Mouse (Mus musculus) kidney, postnatal 0 days (tissue): ENCODE measurements around the gene Wnt11. TPM values are rescaled to one million over a fixed set of nuclear protein-coding genes. Genes with fewer than 3 reads are reported as not detected.

Experiments used
- ATAC-seq: fragments of 200-750 bp; cut with Nextera tagmentation; replicated peaks from 2 replicates; pipeline ENCODE4 v1.8.0; 2017; ENCODE audit warnings: low read depth, moderate number of reproducible peaks, moderate TSS enrichment, moderate library complexity; ENCODE audit not compliant: low FRiP score
- DNase-seq: peaks from one replicate; pipeline ENCODE4 v3.0.0-alpha.2; 2016; ENCODE audit warnings: low spot score
- H3K27ac ChIP-seq: fragments of 300-500 bp; sonication (generic); 2 replicates; pipeline ENCODE4 v1.5.1; 2014; ENCODE audit warnings: mild to moderate bottlenecking
- H3K27me3 ChIP-seq: fragments of 300-500 bp; sonication (generic); 2 replicates; pipeline ENCODE4 v1.6.1; 2014; ENCODE audit warnings: low read length, mixed read lengths; ENCODE audit not compliant: insufficient read depth
- H3K36me3 ChIP-seq: fragments of 300-500 bp; sonication (generic); 2 replicates; pipeline ENCODE4 v1.6.1; 2014; ENCODE audit warnings: low read length, mixed read lengths; ENCODE audit not compliant: insufficient read depth
- H3K4me1 ChIP-seq: fragments of 300-500 bp; sonication (generic); replicated peaks from 2 replicates; pipeline ENCODE4 v1.6.1; 2014; ENCODE audit warnings: antibody characterized with exemption, low read length, mixed read lengths; ENCODE audit not compliant: insufficient read depth
- H3K4me2 ChIP-seq: fragments of 300-500 bp; sonication (generic); 2 replicates; pipeline ENCODE4 v1.6.1; 2014; ENCODE audit warnings: mild to moderate bottlenecking, low read length, moderate library complexity, mixed read lengths
- H3K4me3 ChIP-seq: fragments of 300-500 bp; sonication (generic); replicated peaks from 2 replicates; pipeline ENCODE4 v1.5.1; 2014; ENCODE audit warnings: low read depth, low read length
- H3K9ac ChIP-seq: fragments of 300-500 bp; sonication (generic); 2 replicates; pipeline ENCODE4 v1.6.1; 2014; ENCODE audit warnings: low read depth, low read length
- H3K9me3 ChIP-seq: fragments of 300-500 bp; sonication (generic); replicated peaks from 2 replicates; pipeline ENCODE4 v1.6.1; 2016; ENCODE audit warnings: low read length, inconsistent platforms, mixed read lengths
- CTCF ChIP-seq: IDR thresholded peaks from 2 replicates; pipeline ENCODE4 v1.5.1; 2016; ENCODE audit warnings: antibody characterized with exemption, low read depth, mild to moderate bottlenecking, moderate library complexity
- WGBS: fragments of 180-500 bp; shearing (Covaris S2); extraction: QIAGEN DNeasy Blood & Tissue Kit; methylation state at CpG from one replicate; pipeline ENCODE4 v1.1.7; 2014; 5-methylcytosine and 5-hydroxymethylcytosine counted together
- polyA plus RNA-seq: library from polyadenylated mRNA; unstranded; fragments of >200 nt; fragmentation: Nextera tagmentation; extraction: Ambion mirVana; gene quantifications from 2 replicates; pipeline ENCODE4 v1.2.1, GENCODE M21; 2015

The Wnt11 gene
- polyA plus RNA-seq, 1 experiment from 2014 or later, result 46.9 TPM

DNA sequence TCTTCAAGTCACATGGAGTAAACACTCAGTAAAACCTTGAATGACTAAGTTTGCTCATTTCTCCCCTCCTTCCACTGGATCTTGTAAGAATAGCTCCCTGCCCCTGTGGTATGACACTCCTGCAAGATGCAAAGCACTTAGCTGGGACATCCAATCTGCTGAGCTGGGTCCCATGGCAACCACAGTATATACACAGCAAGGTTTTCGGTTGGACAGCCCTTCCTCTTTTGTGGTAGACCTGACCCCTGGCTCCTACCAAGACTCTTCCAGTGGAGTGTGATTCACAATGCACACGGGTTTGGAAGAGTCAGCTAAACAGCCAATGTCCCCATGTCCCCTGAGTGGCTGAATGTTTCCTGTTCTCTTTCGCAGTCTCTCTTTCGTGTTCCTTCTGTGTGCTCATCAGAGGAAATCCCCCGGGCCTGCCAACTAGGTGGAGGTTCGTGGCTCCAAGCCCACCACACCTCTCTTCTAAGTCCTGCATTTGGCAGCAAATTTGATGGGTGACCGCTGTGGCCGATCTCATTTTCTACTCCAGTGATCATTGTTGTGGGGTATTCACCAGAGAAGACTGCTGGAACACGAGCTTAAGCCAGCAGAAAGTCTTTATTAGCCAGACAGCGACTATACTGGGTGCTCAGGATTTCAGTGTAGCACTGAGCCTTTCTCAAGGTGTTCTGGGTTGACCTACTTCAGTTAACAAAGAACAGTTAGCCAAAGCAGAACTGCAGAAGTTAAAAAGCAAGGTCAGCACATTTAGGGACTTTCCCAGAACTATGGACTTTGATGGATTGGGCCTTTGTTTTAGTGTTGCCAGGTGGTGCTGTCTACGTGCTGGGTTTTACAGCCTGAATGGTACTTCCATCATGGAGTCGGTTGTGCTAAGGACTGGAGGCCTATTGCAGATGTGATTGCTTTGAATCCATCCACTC is 29.8 kb upstream of the Wnt11 start:
- Histone ChIP-seq H3K9ac (no peak overlapping the region), H3K27me3 (no peaks in the 10 kb centered on the region), H3K4me3 (no peak overlapping the region), H3K9me3 (no peaks in the 10 kb centered on the region), H3K4me1 (0 out of 2 replicates have a peak, but pooled peaks cover 10% of the 10 kb centered on the region), H3K4me2 (no peak overlapping the region), H3K27ac (no peak overlapping the region), H3K36me3 (no peaks in the 10 kb centered on the region)
- 35% methylated on average over 12 of the region's 12 CpGs for WGBS
- peak; percentile 66 for DNase-seq
- no peak; the same call in 1 of the 2 replicates for ATAC-seq
- no peak for TF ChIP-seq CTCF

DNA sequence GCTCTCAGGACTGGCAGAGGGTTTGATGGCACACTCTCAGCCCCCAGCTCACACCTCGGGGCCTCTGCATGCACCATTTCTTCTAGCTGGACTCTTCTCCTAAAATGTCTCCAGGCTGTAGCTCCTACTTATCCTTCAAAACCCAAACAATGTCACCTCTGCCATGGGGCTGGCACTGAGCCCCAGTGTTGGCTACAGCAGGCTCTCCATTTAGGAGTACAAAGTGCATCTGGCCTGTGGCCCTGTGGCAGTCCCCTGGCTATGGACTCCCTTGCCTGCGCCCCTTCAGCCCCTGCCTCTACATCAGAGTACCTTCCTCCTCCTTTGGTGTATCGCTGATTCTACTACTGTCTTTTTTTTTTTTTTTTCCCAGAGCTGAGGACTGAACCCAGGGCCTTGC is 28.0 kb upstream of the Wnt11 start:
- no peak overlapping the region for H3K27ac ChIP-seq
- no peak for TF ChIP-seq CTCF
- 73% methylated on average over 3 of the region's 3 CpGs for WGBS
- no peaks in the 10 kb centered on the region for H3K36me3 ChIP-seq
- H3K4me3 ChIP-seq, result no peak overlapping the region
- H3K9me3 ChIP-seq, result no peaks in the 10 kb centered on the region
- 0 out of 2 replicates have a peak, but pooled peaks cover 10% of the 10 kb centered on the region for H3K4me1 ChIP-seq
- no peaks in the 10 kb centered on the region for H3K27me3 ChIP-seq
- no peak overlapping the region for H3K4me2 ChIP-seq
- no peak overlapping the region for H3K9ac ChIP-seq
- ATAC-seq, result no peak
- DNase-seq, result no peak

DNA sequence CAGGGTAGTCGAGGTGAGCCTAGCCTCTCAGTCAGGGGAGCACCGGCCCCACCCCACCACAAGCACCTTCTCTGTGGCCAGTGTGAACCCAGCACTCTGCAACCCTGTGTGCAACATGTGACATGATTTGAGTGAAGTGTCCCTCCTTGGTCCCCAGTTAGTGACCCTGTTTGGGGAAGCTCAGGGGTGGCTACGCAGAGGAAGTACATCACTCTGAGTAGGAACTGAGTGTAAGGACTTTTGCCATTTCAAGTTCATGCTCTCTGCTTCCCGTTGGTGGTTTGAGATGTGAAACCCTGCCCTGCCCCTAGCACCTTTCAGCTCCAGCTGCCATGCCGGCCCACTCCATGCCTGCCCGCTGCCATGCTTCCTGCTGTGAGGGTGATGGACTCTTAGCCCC is 25.5 kb upstream of the Wnt11 start:
- TF ChIP-seq CTCF, result no peak
- no peak for ATAC-seq
- WGBS, result 82% methylated on average over 6 of the region's 6 CpGs

DNA sequence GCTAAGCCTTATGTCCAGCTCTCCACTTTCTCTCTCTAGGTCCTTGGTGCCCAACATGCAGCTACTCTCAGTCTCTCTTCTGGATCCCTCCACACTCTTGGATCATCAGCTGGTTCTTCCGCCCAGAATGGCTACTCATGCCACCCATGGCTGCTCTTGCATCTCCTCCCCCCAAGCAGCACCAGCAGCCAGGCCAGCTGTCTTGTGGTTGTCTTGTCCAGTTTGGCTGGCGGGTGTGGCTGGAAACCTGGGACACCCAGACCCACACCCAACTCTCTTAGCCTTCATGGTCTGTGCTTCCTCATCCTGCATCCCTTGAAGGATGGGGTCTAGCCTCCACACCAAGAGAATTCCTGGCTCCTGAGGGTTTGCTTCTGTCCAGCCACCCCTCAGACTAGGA is 24.3 kb upstream of the Wnt11 start:
- H3K4me2 ChIP-seq, result no peak overlapping the region
- ATAC-seq (no peak), DNase-seq (no peak)
- no peaks in the 10 kb centered on the region for H3K4me1 ChIP-seq
- H3K9ac ChIP-seq, result no peak overlapping the region
- 74% methylated on average over 2 of the region's 2 CpGs for WGBS
- H3K27me3 ChIP-seq, result no peaks in the 10 kb centered on the region
- no peak overlapping the region for H3K27ac ChIP-seq
- no peaks in the 10 kb centered on the region for H3K36me3 ChIP-seq
- no peaks in the 10 kb centered on the region for H3K9me3 ChIP-seq
- no peak for TF ChIP-seq CTCF
- H3K4me3 ChIP-seq, result no peak overlapping the region

More for the DNA sequence above, 25.5 kb upstream of the Wnt11 start:
- H3K9ac ChIP-seq, result no peak overlapping the region
- no peaks in the 10 kb centered on the region for H3K36me3 ChIP-seq
- no peak overlapping the region for H3K4me3 ChIP-seq
- 0 out of 2 replicates have a peak, but pooled peaks cover 8% of the 10 kb centered on the region for H3K4me1 ChIP-seq
- H3K27ac ChIP-seq, result no peak overlapping the region
- H3K9me3 ChIP-seq, result no peaks in the 10 kb centered on the region
- no peak for DNase-seq
- H3K4me2 ChIP-seq, result no peak overlapping the region
- H3K27me3 ChIP-seq, result no peaks in the 10 kb centered on the region

DNA sequence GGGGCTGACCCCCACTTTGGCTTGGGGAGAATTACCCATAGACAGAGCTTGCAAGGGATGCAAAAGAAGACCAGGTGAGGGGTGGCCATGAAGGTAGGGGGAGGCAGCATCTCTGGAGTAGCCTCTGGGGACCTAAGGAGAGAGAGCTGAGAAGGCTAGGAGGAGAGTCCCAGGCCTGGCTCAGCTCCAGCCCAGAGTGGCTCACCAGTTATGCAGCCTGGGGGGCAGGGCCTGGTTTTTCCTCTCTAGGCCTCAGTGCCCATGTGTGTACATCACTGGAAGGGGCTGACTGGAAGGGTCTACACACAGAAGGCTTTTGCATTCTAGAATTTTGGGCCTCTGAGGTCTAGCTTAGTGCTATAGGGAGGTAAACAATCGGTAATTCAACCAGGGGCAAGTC is 14.4 kb upstream of the Wnt11 start:
- no peak for ATAC-seq
- no peak for DNase-seq
- Histone ChIP-seq H3K27ac (no peak overlapping the region), H3K4me3 (no peak overlapping the region), H3K4me2 (no peak overlapping the region), H3K36me3 (no peaks in the 10 kb centered on the region), H3K9me3 (no peaks in the 10 kb centered on the region), H3K27me3 (no peaks in the 10 kb centered on the region), H3K4me1 (peaks cover 16% of the 10 kb centered on the region; the same call in 1 of the 2 replicates), H3K9ac (no peak overlapping the region)
- WGBS, result 96% methylated on average over 1 of the region's 1 CpGs
- TF ChIP-seq CTCF, result no peak

DNA sequence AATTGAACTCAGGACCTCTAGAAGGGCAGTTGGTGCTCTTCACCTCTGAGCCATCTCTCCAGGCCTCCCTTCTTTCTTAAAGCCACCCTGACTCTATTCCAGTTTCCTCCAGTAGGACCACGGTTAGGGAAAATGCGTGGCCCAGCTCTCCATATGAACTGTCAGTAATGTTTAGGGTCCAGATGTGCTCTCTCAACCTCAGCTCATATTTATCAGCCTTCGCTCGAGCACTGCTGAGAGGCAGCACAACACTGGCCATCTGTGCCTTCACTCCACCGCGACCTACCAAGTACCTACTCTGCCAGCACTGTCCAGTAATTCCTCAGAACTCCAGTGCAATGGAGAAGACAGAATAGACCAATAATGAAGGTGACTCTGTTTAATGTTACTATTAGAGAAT is 12.0 kb upstream of the Wnt11 start:
- H3K9ac ChIP-seq, result no peak overlapping the region
- H3K4me3 ChIP-seq, result no peak overlapping the region
- no peaks in the 10 kb centered on the region for H3K27me3 ChIP-seq
- TF ChIP-seq CTCF, result no peak
- H3K9me3 ChIP-seq, result no peaks in the 10 kb centered on the region
- no peak overlapping the region for H3K4me2 ChIP-seq
- H3K27ac ChIP-seq, result no peak overlapping the region
- no peak for DNase-seq
- no peaks in the 10 kb centered on the region for H3K36me3 ChIP-seq
- WGBS, result 61% methylated on average over 6 of the region's 6 CpGs
- ATAC-seq, result no peak
- peaks cover 8% of the 10 kb centered on the region; the same call in 1 of the 2 replicates for H3K4me1 ChIP-seq
